Mouse (Mus musculus): Measurements from ENCODE around the gene Gtf3a. TPM values are rescaled to one million over a fixed set of nuclear protein-coding genes. Genes with fewer than 3 reads are reported as not detected.
"Not testable (repeated sequence)": the region's sequence is repeated elsewhere in the genome, so short reads cannot be mapped to it uniquely, and the experiment has no call there.

Gtf3a gene
- 48.2 and 55.2 TPM in 2 replicates for polyA plus RNA-seq (2012; rRNA removed)

GRCm38 (mm10) chr5:146948508-146949088, at the start of gene Gtf3a:
Gene Gtf3a (plus strand): TSS chr5:146948657.
- DNase-seq (ENCODE audit: extremely low spot score in 1 of 2, low spot score in 1 of 2): peak in 1 of 2 experiments; percentile 76

GRCm38 (mm10) chr5:146900331-146900730, 48.1 kb upstream of the Gtf3a start:
- no peak for DNase-seq (ENCODE audit: extremely low spot score in 1 of 2, low spot score in 1 of 2)

DNA sequence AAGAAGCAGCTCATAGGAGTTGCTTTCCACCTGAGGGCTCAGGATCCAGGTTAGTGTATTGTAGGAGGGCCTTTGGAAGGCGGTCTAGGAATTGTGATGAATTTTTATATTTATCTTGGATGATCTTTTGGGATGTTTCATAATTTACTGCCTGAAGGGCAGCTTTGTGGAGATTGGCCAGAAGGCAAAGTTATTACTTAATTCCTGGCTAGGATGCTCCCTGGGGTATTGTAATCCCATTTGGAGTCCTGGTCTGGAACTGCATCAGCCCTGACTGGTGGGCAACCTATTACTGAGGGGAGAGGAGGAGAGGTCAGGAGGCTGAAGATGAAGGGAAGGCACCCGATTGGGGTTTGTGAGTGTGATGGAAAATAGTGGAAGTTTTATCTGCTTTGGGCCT, 47.0 kb upstream of the Gtf3a start:
- DNase-seq (ENCODE audit: extremely low spot score in 1 of 2, low spot score in 1 of 2): no peak

- DNase-seq (ENCODE audit: extremely low spot score in 1 of 2, low spot score in 1 of 2): peak; percentile 39 to 92
Observed at GRCm38 (mm10) chr5:146904404-146904803, 44.1 kb upstream of the Gtf3a start.

- DNase-seq (ENCODE audit: extremely low spot score in 1 of 2, low spot score in 1 of 2): peak; percentile 5 to 84
Observed at GRCm38 (mm10) chr5:146905486-146906172, 42.8 kb upstream of the Gtf3a start.

GRCm38 (mm10) chr5:146907533-146907932, 40.9 kb upstream of the Gtf3a start:
- DNase-seq (ENCODE audit: extremely low spot score in 1 of 2, low spot score in 1 of 2): no peak

GRCm38 (mm10) chr5:146908629-146909028, 39.8 kb upstream of the Gtf3a start:
- DNase-seq (ENCODE audit: extremely low spot score in 1 of 2, low spot score in 1 of 2): no peak

DNA sequence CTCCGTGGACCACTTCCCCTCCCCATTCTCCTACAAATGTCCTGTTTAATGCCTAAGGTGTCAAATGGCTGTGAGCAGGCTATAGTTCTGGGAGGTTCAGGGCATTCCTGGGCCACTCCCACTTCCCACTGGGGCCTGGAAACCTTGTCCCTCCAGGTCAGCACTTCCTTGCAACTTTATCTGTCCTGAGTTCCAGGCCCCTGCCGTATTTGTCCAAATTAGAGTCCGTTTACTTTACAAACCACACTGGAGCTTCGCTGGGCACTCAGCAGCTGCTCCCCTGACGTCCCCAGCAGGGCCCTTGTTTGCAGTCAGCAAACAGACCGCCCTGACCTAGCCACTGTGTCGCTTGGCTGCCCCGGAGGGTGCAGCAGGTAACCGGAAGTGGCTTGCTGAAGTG, 36.3 kb upstream of the Gtf3a start:
- DNase-seq (ENCODE audit: extremely low spot score in 1 of 2, low spot score in 1 of 2): no peak

- DNase-seq (ENCODE audit: extremely low spot score in 1 of 2, low spot score in 1 of 2): no peak
Observed at GRCm38 (mm10) chr5:146913355-146913754, 35.1 kb upstream of the Gtf3a start.

DNA sequence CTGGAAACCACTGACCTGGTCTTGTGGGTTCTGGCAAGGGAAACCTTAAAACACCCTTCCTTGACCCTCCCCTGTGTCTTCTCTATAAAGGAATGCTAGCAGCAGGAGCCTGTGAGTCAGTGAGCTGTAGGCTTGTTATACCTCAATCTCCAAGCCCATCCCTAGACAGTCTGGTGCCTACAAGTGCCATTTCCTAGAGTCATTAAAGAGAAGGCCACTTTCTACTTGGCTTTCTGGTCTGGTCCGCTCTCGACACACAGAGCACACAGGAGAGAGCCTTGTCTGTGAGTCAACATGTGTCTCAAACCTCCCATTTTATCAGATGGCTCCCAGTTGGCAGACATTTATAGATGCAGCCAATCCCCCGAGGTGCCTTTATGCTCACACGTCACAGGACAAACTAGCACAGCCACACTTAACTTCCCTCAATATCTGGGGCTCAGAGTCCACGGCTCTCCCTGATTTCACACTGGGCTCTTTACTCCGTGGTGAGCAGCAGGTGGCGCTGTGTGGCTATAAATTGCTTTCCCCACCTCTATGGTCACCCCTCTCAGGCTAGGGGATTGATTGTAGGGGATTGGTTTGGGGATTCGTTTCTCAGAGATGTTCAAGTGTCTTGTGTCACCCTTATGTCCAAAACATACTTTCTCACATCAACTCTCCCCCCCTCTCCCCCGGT, 34.2 kb upstream of the Gtf3a start:
- DNase-seq (ENCODE audit: extremely low spot score in 1 of 2, low spot score in 1 of 2): peak in 1 of 2 experiments; percentile 69

DNA sequence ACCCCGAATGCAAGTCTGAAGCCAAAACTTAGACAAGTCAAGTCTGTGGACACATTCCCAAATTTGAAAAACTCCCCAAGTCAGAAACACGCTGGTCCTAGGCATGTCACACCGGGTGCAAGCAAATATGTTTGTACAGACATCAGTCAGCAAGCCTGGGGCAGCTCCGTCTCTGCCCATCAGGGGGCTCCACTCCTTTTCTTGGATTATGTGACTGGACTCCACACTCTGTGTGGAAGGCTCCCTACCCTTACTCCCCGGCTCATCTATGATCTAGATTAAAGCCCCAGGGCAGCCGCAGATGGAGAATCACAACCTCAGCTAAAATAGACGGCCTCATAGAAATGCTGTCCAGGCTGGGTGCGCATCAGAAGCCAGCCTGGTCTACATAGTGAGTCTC, 32.2 kb upstream of the Gtf3a start:
- no peak for DNase-seq (ENCODE audit: extremely low spot score in 1 of 2, low spot score in 1 of 2)

GRCm38 (mm10) chr5:146916806-146917205, 31.7 kb upstream of the Gtf3a start:
- no peak for DNase-seq (ENCODE audit: extremely low spot score in 1 of 2, low spot score in 1 of 2)

DNA sequence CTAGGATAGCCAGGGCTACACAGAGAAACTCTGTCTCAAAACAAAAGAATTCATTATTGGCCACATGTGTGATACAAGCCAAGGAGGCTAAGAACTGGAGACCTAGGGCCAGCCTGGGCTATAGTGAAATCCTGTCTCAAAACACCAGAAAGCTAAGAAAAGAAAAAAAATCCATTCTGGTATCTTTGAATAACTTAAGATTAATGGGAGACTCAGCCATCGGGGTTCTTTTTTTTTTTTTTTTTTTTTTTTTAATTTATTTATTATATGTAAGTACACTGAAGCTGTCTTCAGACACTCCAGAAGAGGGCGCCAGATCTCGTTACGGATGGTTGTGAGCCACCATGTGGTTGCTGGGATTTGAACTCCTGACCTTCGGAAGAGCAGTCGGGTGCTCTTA, 31.1 kb upstream of the Gtf3a start:
- DNase-seq (ENCODE audit: extremely low spot score in 1 of 2, low spot score in 1 of 2): not testable (repeated sequence)

DNA sequence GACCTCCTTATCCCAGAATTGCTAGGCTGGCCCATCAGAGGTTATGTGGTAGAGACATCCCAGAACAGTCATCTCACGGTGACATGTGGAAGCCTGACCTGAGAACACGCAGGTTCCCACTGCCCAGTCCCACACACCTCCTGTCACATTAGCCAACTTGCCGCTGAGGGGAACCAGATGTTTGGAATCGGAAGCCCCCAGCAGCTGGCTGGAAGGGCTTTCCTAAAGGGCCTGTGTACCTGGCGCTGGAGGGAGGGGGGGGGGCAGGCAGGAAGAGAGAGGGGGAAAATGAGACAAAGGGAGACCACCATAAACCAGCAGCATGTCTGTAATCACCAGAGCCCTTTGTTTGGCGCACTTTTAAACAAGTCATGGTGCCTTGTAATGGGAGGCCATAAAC, 28.6 kb upstream of the Gtf3a start:
- no peak for DNase-seq (ENCODE audit: extremely low spot score in 1 of 2, low spot score in 1 of 2)

GRCm38 (mm10) chr5:146920314-146921161, 27.9 kb upstream of the Gtf3a start:
- no peak for DNase-seq (ENCODE audit: extremely low spot score in 1 of 2, low spot score in 1 of 2)

DNA sequence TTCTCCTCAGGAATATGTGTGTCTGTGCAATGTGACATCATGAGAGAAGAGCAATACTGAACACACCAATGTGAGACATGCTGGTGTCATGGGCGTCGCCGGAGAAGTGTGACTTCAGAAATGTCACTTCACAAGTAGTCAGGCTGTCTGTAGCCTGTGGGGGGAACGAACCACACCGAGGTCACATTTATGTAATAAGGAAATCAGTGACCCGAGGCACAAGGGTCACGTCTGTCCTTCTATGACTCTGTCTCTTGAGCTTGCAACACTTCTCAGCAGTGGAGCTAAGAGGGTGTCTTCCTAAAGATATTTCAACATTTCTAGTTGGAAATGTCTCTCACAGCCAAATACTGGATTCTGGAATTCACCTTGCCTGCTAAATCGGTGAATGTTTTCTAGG, 27.2 kb upstream of the Gtf3a start:
- no peak for DNase-seq (ENCODE audit: extremely low spot score in 1 of 2, low spot score in 1 of 2)

DNA sequence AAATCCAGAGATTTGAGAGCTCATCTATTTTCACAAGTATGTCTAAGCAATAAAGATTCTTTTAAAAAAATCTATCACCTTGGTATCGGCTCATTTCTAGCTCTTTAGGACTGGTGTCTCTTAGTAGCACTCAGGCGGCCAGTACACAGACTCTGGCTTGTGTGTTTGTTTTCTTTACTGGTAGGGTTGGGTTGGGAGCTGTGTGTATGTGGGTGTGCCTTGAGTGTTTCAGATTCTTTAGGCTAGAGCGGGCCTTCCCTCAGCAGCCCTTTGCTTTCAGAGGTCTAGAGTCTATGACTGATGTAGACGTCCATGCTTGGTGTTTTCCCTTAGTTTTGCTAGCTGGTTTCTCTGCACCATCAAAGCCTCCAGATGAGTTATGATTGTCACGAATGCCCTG, 24.9 kb upstream of the Gtf3a start:
- DNase-seq (ENCODE audit: extremely low spot score in 1 of 2, low spot score in 1 of 2): no peak

DNA sequence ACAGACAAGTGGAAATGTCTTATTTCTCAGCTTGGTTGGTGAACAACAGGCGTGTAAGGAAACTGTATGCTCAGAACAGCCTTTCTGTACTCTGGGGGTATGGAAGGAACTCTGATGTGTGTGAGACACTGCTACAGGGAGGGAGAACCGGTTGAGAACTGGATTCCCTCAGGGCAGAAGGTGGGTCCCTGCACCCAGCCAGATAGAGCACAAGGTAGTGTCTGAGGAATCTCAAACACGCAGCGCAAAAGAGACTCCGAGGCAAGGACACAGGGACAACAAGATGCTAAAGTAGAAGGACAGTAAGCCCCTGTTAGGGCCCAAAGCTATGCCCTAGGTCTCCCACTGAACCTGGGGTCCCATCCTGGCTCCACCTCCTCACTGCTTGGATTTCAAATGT, 21.8 kb upstream of the Gtf3a start:
- no peak for DNase-seq (ENCODE audit: extremely low spot score in 1 of 2, low spot score in 1 of 2)

GRCm38 (mm10) chr5:146931422-146931821, 17.0 kb upstream of the Gtf3a start:
- no peak for DNase-seq (ENCODE audit: extremely low spot score in 1 of 2, low spot score in 1 of 2)

- DNase-seq (ENCODE audit: extremely low spot score in 1 of 2, low spot score in 1 of 2): no peak
Observed at GRCm38 (mm10) chr5:146931904-146932553, 16.4 kb upstream of the Gtf3a start.

All from frontal cortex, adult 2 months (tissue).